Comparison of ENCODE assay signal across 10 mouse cellular contexts in genomic region chr11:21995534-21996324, GRCm38 (mm10). TPM values are rescaled to one million over a fixed set of nuclear protein-coding genes. Genes with fewer than 3 reads are reported as not detected.
DNase-seq lines count a peak whose midpoint lies in the region; ATAC-seq and TF ChIP-seq lines count a peak whose summit lies in the region.
"Had no signal": no experiment of that assay in that cellular context is flagged by ENCODE, and none has a peak within 500 bp of the region (broad histone marks: within the 10 kb centered on the region; RNA-seq: fewer than 3 reads in every experiment).

No protein-coding gene starts in this region.

- H3K27ac ChIP-seq in hindbrain, embryonic 10.5 days = no peak overlapping the region
- H3K27ac ChIP-seq in hindbrain, postnatal 0 days = no peak overlapping the region
- H3K27ac ChIP-seq in ES-E14 (ENCODE audit: insufficient read depth, low read depth, low read length, poor library complexity, severe bottlenecking) = no peak overlapping the region
- H3K27ac ChIP-seq in forebrain, embryonic 11.5 days (ENCODE audit: low read depth, low read length) = peak overlapping the region; percentile 85; the same call in 1 of the 2 replicates
- H3K27ac ChIP-seq in limb, embryonic 13.5 days = no peak overlapping the region

- ATAC-seq in hindbrain, postnatal 0 days = no peak
- no peak for ATAC-seq in forebrain, embryonic 11.5 days (replicated peaks; ENCODE audit: low FRiP score)
- no peak for ATAC-seq in limb, embryonic 13.5 days (ENCODE audit: low FRiP score, low read depth)
- no peak for ATAC-seq in activated CD4-positive, CD25-positive, alpha-beta regulatory T cell, adult 4 months

- H3K9me3 ChIP-seq in hindbrain, embryonic 10.5 days = no peaks in the 10 kb centered on the region
- no peaks in the 10 kb centered on the region for H3K9me3 ChIP-seq in hindbrain, postnatal 0 days (ENCODE audit: low read length)
- H3K9me3 ChIP-seq in ES-E14 (ENCODE audit: control insufficient read depth, insufficient read depth, low read depth, low read length) = no peaks in the 10 kb centered on the region
- no peaks in the 10 kb centered on the region for H3K9me3 ChIP-seq in forebrain, embryonic 11.5 days (ENCODE audit: control insufficient read depth, low read length)
- no peaks in the 10 kb centered on the region for H3K9me3 ChIP-seq in limb, embryonic 13.5 days

- peaks cover 100% of the 10 kb centered on the region for H3K27me3 ChIP-seq in hindbrain, embryonic 10.5 days (ENCODE audit: insufficient read depth, poor library complexity, severe bottlenecking)
- H3K27me3 ChIP-seq in hindbrain, postnatal 0 days (ENCODE audit: insufficient read depth, low read length) = peaks cover 70% of the 10 kb centered on the region
- peaks cover 25% of the 10 kb centered on the region for H3K27me3 ChIP-seq in forebrain, embryonic 11.5 days (ENCODE audit: control insufficient read depth, insufficient read depth, low read length)
- peaks cover 92% of the 10 kb centered on the region for H3K27me3 ChIP-seq in limb, embryonic 13.5 days

- H3K4me2 ChIP-seq in hindbrain, postnatal 0 days (ENCODE audit: low read depth, low read length) = no peak overlapping the region
- H3K4me2 ChIP-seq in forebrain, embryonic 11.5 days (ENCODE audit: low read depth, low read length, severe bottlenecking) = peak overlapping the region; percentile 88
- peak overlapping the region; percentile 57; the same call in 1 of the 2 replicates for H3K4me2 ChIP-seq in limb, embryonic 13.5 days (replicated peaks)

- peak overlapping the region; percentile 70 for H3K4me3 ChIP-seq in hindbrain, embryonic 10.5 days
- no peak overlapping the region for H3K4me3 ChIP-seq in hindbrain, postnatal 0 days (ENCODE audit: low read length)
- 0 out of 4 replicates have a peak overlapping the region, but pooled peaks of 1 of the 2 experiments have one; percentile 26 for H3K4me3 ChIP-seq in ES-E14 (ENCODE audit: insufficient read depth in 1 of 2, low read depth in 1 of 2, low read length in 2 of 2, poor library complexity in 1 of 2, severe bottlenecking in 1 of 2)
- peak overlapping the region; percentile 89 for H3K4me3 ChIP-seq in forebrain, embryonic 11.5 days (ENCODE audit: low read depth, low read length)
- H3K4me3 ChIP-seq in limb, embryonic 13.5 days = peak overlapping the region; percentile 32

- no peak for TF ChIP-seq CTCF in hindbrain, postnatal 0 days (IDR thresholded peaks at IDR 0.05; ENCODE audit: low read depth)

- in situ Hi-C loops in ES-E14 (cut with MboI; ENCODE audit: low sequenced_read_pairs in 2 of 2, unreplicated experiment in 2 of 2) = no loop called here

- DNase-seq in hindbrain, embryonic 10.5 days (ENCODE audit: low spot score) = peak; percentile 60
- no peak for DNase-seq in hindbrain, postnatal 0 days (ENCODE audit: low spot score)
- DNase-seq in ES-E14 (ENCODE audit: low read depth, low spot score) = peak; percentile 20
- DNase-seq in forebrain, embryonic 11.5 days (ENCODE audit: low spot score) = peak; percentile 67
- DNase-seq in thymus, postnatal 25 days = no peak
- DNase-seq in spleen, adult 18-20 months = no peak

- peaks cover 38% of the 10 kb centered on the region for H3K4me1 ChIP-seq in hindbrain, embryonic 10.5 days (replicated peaks)
- H3K4me1 ChIP-seq in hindbrain, postnatal 0 days (ENCODE audit: insufficient read depth, low read length) = peaks cover 4% of the 10 kb centered on the region; the same call in 1 of the 2 replicates
- H3K4me1 ChIP-seq in ES-E14 (ENCODE audit: control insufficient read depth in 2 of 2, insufficient read depth in 2 of 2, low read length in 2 of 2, poor library complexity in 1 of 2) = peaks cover 0 to 4% of the 10 kb centered on the region in 2 experiments; a peak in 1 of 4 replicates
- peaks cover 16% of the 10 kb centered on the region for H3K4me1 ChIP-seq in forebrain, embryonic 11.5 days (replicated peaks; ENCODE audit: control insufficient read depth, insufficient read depth, low read length)
- H3K4me1 ChIP-seq in limb, embryonic 13.5 days = peaks cover 28% of the 10 kb centered on the region

- no peaks in the 10 kb centered on the region for H3K36me3 ChIP-seq in hindbrain, embryonic 10.5 days
- H3K36me3 ChIP-seq in hindbrain, postnatal 0 days (ENCODE audit: insufficient read depth, low read length) = no peaks in the 10 kb centered on the region
- H3K36me3 ChIP-seq in ES-E14 (ENCODE audit: control insufficient read depth, insufficient read depth, low read length, poor library complexity, severe bottlenecking) = no peaks in the 10 kb centered on the region
- H3K36me3 ChIP-seq in forebrain, embryonic 11.5 days (ENCODE audit: control insufficient read depth, insufficient read depth, low read length) = peaks cover 4% of the 10 kb centered on the region; the same call in 1 of the 2 replicates
- H3K36me3 ChIP-seq in limb, embryonic 13.5 days = no peaks in the 10 kb centered on the region
- H3K36me3 ChIP-seq: G1E had no signal

- WGBS in hindbrain, embryonic 10.5 days = 3% methylated on average over 27 of the region's 27 CpGs
- 5% methylated on average over 27 of the region's 27 CpGs for WGBS in hindbrain, postnatal 0 days
- WGBS in forebrain, embryonic 11.5 days = 8% methylated on average over 27 of the region's 27 CpGs
- WGBS in limb, embryonic 13.5 days = 2% methylated on average over 27 of the region's 27 CpGs

- H3K9ac ChIP-seq in hindbrain, postnatal 0 days (replicated peaks; ENCODE audit: low read length) = no peak overlapping the region
- H3K9ac ChIP-seq in ES-E14 (ENCODE audit: insufficient read depth, low read depth, low read length, poor library complexity, severe bottlenecking) = no peak overlapping the region
- peak overlapping the region; percentile 96 for H3K9ac ChIP-seq in forebrain, embryonic 11.5 days (ENCODE audit: low read length)
- no peak overlapping the region for H3K9ac ChIP-seq in limb, embryonic 13.5 days

TF ChIP-seq in ES-E14, 5 proteins besides CTCF, POLR2A, EP300 and RAD21:
- TF ChIP-seq ZNF384 (IDR thresholded peaks at IDR 0.05; ENCODE audit: low read depth, low read length) = no peak
- no peak for TF ChIP-seq ZC3H11A (IDR thresholded peaks at IDR 0.05; ENCODE audit: borderline replicate concordance, low read depth, low read length)
- TF ChIP-seq MAFK (IDR thresholded peaks at IDR 0.05; ENCODE audit: insufficient read depth, low read depth, low read length) = no peak
- TF ChIP-seq HCFC1 (IDR thresholded peaks at IDR 0.05; ENCODE audit: borderline replicate concordance, insufficient read depth, low read length) = no peak
- TF ChIP-seq CHD2 (IDR thresholded peaks at IDR 0.05; ENCODE audit: low read depth, low read length) = no peak

RNA-seq across cellular contexts. Expression of gene Otx1, which starts 7.0 kb away (rescaled TPM):
- 2.9 and 5.3 TPM in 2 replicates for polyA plus RNA-seq in hindbrain, embryonic 10.5 days (2016; fragmentation: Nextera tagmentation; extraction: Ambion mirVana)
- total RNA-seq in hindbrain, postnatal 0 days (2014; rRNA removed) = 0.36 and 1.2 TPM in 2 replicates
- 0.74 and 0.86 TPM in 2 replicates for polyA plus RNA-seq in hindbrain, postnatal 0 days (2015; fragmentation: Nextera tagmentation; extraction: Ambion mirVana)
- 0.05 TPM in 1 of 2 replicates, not detected in the other for total RNA-seq in ES-E14 (2012; rRNA removed)
- polyA plus RNA-seq in forebrain, embryonic 11.5 days (2014; fragmentation: Nextera tagmentation; extraction: Ambion mirVana) = 45.6 and 46.4 TPM in 2 replicates
- polyA plus RNA-seq in limb, embryonic 13.5 days (2015; fragmentation: Nextera tagmentation; extraction: Ambion mirVana) = 1.5 and 1.6 TPM in 2 replicates
- under 1 TPM in 1 of 2 experiments, not detected in 1; 0.27 TPM for polyA plus RNA-seq in activated CD4-positive, CD25-positive, alpha-beta regulatory T cell, adult 4 months (2017; shearing (Covaris generic))
- polyA plus RNA-seq: large intestine, adult 2 months had no signal

Comparison
In these comparisons a context has a peak if more than half of its experiments do, and no peak if none do; other contexts are left out.
1. DNase-seq: peak in hindbrain, embryonic 10.5 days (single experiment), ES-E14 (single experiment) and forebrain, embryonic 11.5 days (single experiment); none in hindbrain, postnatal 0 days (single experiment), thymus, postnatal 25 days (single experiment) and spleen, adult 18-20 months (0 of 2).